Mouse (Mus musculus): ENCODE data around the gene Art5. TPM values are rescaled to one million over a fixed set of nuclear protein-coding genes. Genes with fewer than 3 reads are reported as not detected.
"Not testable (repeated sequence)": the region's sequence is repeated elsewhere in the genome, so short reads cannot be mapped to it uniquely, and the experiment has no call there.

Gene Art5
- polyA plus RNA-seq, 1 experiment from 2014 or later: 0.21 TPM

DNA sequence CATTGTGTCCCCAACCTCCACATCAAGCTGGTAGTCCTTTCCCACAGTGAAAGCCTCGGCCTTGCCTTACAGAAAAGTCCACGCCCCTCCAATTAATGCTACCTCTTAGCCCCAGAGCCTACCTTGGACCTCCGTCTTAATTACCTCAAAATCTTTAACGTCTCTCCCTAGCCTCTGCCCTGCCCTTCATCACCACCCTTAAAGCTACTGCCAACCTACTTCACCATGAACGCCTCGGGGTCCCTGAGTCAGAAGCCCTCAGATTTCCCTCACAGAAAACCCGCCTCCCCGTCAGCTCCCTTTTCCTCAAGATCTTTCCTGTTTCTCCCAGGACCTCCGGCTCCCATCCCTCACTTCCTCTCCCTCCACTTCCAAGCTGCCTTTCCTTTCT lies 44.6 kb downstream of the Art5 start:
- H3K4me3 ChIP-seq (ENCODE audit: low read depth, low read length): peak overlapping the region; percentile 71
- H3K9me3 ChIP-seq (ENCODE audit: control insufficient read depth, low read length): no peaks in the 10 kb centered on the region
- H3K27ac ChIP-seq (replicated peaks): peak overlapping the region; percentile 87
- H3K4me2 ChIP-seq (replicated peaks; ENCODE audit: low read depth): peak overlapping the region; percentile 70
- H3K9ac ChIP-seq (ENCODE audit: low read length): peak overlapping the region; percentile 64
- no peaks in the 10 kb centered on the region for H3K27me3 ChIP-seq (ENCODE audit: control insufficient read depth, insufficient read depth, low read length)
- ATAC-seq (ENCODE audit: low FRiP score, low TSS enrichment): peak; percentile 17; the same call in 1 of the 2 replicates
- under 1% methylated on average over 9 of the region's 9 CpGs for WGBS
- no peaks in the 10 kb centered on the region for H3K36me3 ChIP-seq (ENCODE audit: control insufficient read depth, insufficient read depth, low read length)
- peaks cover 7% of the 10 kb centered on the region; the same call in 1 of the 2 replicates for H3K4me1 ChIP-seq (replicated peaks; ENCODE audit: control insufficient read depth, insufficient read depth)
- TF ChIP-seq CTCF (IDR thresholded peaks at IDR 0.05; ENCODE audit: low read depth) (no peak), EP300 (optimal IDR thresholded peaks at IDR 0.05) (no peak)
- DNase-seq (ENCODE audit: low spot score): no peak

DNA sequence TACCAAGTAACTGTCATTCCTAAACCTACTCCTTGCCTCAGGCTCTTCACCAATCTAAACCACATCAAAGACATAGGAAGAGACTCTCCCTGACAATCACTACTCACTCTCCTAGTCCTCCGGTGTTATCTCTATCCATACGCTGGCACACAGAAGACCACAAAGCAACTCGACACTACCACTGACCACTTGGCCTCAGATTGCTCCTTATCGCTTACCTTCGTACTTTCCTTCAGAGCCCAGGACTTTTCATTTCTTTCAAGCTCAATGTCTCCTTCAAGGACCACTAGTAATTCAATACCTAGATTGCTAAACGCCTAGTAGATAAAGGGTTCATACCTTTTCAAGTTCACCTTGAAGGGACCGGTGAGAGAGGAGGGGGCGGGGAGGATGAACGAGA lies 45.4 kb downstream of the Art5 start:
- Histone ChIP-seq H3K9me3 (ENCODE audit: control insufficient read depth, low read length) (no peaks in the 10 kb centered on the region), H3K27me3 (ENCODE audit: control insufficient read depth, insufficient read depth, low read length) (no peaks in the 10 kb centered on the region), H3K27ac (replicated peaks) (no peak overlapping the region), H3K4me2 (replicated peaks; ENCODE audit: low read depth) (peak overlapping the region; percentile 70), H3K4me1 (replicated peaks; ENCODE audit: control insufficient read depth, insufficient read depth) (peaks cover 7% of the 10 kb centered on the region; the same call in 1 of the 2 replicates), H3K4me3 (ENCODE audit: low read depth, low read length) (peak overlapping the region; percentile 71; the same call in 1 of the 2 replicates), H3K36me3 (ENCODE audit: control insufficient read depth, insufficient read depth, low read length) (no peaks in the 10 kb centered on the region), H3K9ac (ENCODE audit: low read length) (0 out of 2 replicates have a peak overlapping the region, but pooled peaks have one; percentile 8)
- DNase-seq (ENCODE audit: low spot score) (no peak), ATAC-seq (ENCODE audit: low FRiP score, low TSS enrichment) (no peak)
- no peak for TF ChIP-seq EP300 (optimal IDR thresholded peaks at IDR 0.05)
- no peak for TF ChIP-seq CTCF (IDR thresholded peaks at IDR 0.05; ENCODE audit: low read depth)
- WGBS: 68% methylated on average over 9 of the region's 9 CpGs

DNA sequence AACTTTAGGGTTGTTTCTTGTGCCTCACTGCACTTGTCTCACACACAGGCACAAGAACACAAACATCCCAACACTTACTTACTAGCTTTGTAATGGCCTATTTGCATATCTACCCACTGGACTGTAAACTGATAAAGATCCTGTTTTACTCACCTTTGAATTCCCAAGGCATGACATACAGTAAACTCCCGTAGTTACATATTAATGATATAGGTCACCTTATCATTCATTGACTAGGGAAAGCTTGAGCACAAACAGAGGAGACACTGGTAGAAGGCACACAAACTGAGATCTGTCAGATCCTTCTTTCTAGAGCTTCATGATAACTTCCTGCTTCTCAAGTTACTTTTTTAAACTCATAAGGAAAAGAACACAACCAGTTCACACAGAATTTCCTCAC lies 47.1 kb downstream of the Art5 start:
- no peaks in the 10 kb centered on the region for H3K9me3 ChIP-seq (ENCODE audit: control insufficient read depth, low read length)
- no peak overlapping the region for H3K9ac ChIP-seq (ENCODE audit: low read length)
- H3K27me3 ChIP-seq (ENCODE audit: control insufficient read depth, insufficient read depth, low read length): no peaks in the 10 kb centered on the region
- WGBS: 62% methylated on average over 1 of the region's 1 CpGs
- no peak overlapping the region for H3K27ac ChIP-seq (replicated peaks)
- TF ChIP-seq CTCF (IDR thresholded peaks at IDR 0.05; ENCODE audit: low read depth) (no peak), EP300 (optimal IDR thresholded peaks at IDR 0.05) (no peak)
- no peak for ATAC-seq (ENCODE audit: low FRiP score, low TSS enrichment)
- H3K36me3 ChIP-seq (ENCODE audit: control insufficient read depth, insufficient read depth, low read length): no peaks in the 10 kb centered on the region
- H3K4me3 ChIP-seq (ENCODE audit: low read depth, low read length): no peak overlapping the region
- no peak for DNase-seq (ENCODE audit: low spot score)
- no peak overlapping the region for H3K4me2 ChIP-seq (replicated peaks; ENCODE audit: low read depth)
- H3K4me1 ChIP-seq (replicated peaks; ENCODE audit: control insufficient read depth, insufficient read depth): peaks cover 7% of the 10 kb centered on the region; the same call in 1 of the 2 replicates

DNA sequence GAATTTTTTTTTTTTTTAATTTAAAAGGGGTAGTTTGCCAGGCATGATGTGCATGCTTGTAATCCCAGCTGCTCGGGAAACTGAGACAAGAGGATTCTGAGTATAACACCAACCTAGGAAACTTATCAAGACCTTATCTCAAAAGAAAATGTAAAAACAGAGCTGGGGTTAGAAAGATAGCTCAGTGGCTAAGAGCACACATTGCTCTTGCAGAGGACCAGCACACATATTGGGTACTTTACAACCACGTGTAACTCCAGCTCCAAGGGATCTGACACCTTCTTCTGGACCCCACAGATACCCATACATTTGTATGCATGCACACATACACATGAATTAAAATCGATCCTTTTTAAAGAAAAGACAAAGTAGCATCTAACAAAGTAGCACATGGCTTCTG lies 47.9 kb downstream of the Art5 start:
- no peaks in the 10 kb centered on the region for H3K27me3 ChIP-seq (ENCODE audit: control insufficient read depth, insufficient read depth, low read length)
- H3K4me2 ChIP-seq (replicated peaks; ENCODE audit: low read depth): no peak overlapping the region
- H3K9ac ChIP-seq (ENCODE audit: low read length): no peak overlapping the region
- H3K9me3 ChIP-seq (ENCODE audit: control insufficient read depth, low read length): no peaks in the 10 kb centered on the region
- no peak for TF ChIP-seq CTCF (IDR thresholded peaks at IDR 0.05; ENCODE audit: low read depth)
- no peak for TF ChIP-seq EP300 (optimal IDR thresholded peaks at IDR 0.05)
- H3K4me1 ChIP-seq (replicated peaks; ENCODE audit: control insufficient read depth, insufficient read depth): peaks cover 7% of the 10 kb centered on the region; the same call in 1 of the 2 replicates
- 81% methylated on average over 3 of the region's 3 CpGs for WGBS
- DNase-seq (ENCODE audit: low spot score) (no peak), ATAC-seq (ENCODE audit: low FRiP score, low TSS enrichment) (no peak)
- H3K4me3 ChIP-seq (ENCODE audit: low read depth, low read length): no peak overlapping the region
- H3K36me3 ChIP-seq (ENCODE audit: control insufficient read depth, insufficient read depth, low read length): no peaks in the 10 kb centered on the region
- no peak overlapping the region for H3K27ac ChIP-seq (replicated peaks)

DNA sequence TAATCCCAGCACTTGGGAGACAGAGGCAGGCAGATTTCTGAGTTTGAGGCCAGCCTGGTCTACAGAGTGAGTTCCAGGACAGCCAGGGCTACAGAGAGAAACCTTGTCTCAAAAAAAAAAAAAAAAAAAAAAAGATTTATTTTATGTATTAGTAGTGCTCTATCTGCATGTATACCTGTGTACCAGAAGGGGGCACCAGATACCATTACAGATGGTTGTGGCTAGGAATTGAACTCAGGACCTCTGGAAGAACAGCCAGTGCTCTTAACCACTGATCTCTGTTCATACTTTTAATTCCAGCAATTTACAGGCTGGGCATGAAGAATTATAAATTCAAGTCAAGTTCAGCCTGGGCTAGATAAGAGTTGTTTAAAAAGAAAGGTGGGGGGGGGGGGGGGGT lies 60.8 kb downstream of the Art5 start:
- not testable (repeated sequence) for H3K9me3 ChIP-seq (ENCODE audit: control insufficient read depth, low read length); H3K4me1 ChIP-seq (replicated peaks; ENCODE audit: control insufficient read depth, insufficient read depth); H3K27me3 ChIP-seq (ENCODE audit: control insufficient read depth, insufficient read depth, low read length); H3K36me3 ChIP-seq (ENCODE audit: control insufficient read depth, insufficient read depth, low read length); H3K27ac ChIP-seq (replicated peaks); H3K4me3 ChIP-seq (ENCODE audit: low read depth, low read length); ATAC-seq (ENCODE audit: low FRiP score, low TSS enrichment); DNase-seq (ENCODE audit: low spot score); H3K4me2 ChIP-seq (replicated peaks; ENCODE audit: low read depth); H3K9ac ChIP-seq (ENCODE audit: low read length)
- peak; percentile 54 for TF ChIP-seq CTCF (IDR thresholded peaks at IDR 0.05; ENCODE audit: low read depth)

Other genes with a start within 250 kb of the Art5 start
- gene Anapc15, start 245.8 kb downstream of the Art5 start, polyA plus RNA-seq (2015; fragmentation: Nextera tagmentation; extraction: Ambion mirVana): 38.8 and 42.7 TPM in 2 replicates
- 3.2 and 4.0 TPM in 2 replicates for gene Folr1, start 238.7 kb downstream of the Art5 start, polyA plus RNA-seq (2015; fragmentation: Nextera tagmentation; extraction: Ambion mirVana)
- 119 and 122 TPM in 2 replicates for gene Lamtor1, start 203.6 kb downstream of the Art5 start, polyA plus RNA-seq (2015; fragmentation: Nextera tagmentation; extraction: Ambion mirVana)
- 0.15 TPM in 1 of 2 replicates, not detected in the other for gene Tomt, start 203.1 kb downstream of the Art5 start, polyA plus RNA-seq (2015; fragmentation: Nextera tagmentation; extraction: Ambion mirVana)
- gene Lrrc51, start 175.6 kb downstream of the Art5 start, polyA plus RNA-seq (2015; fragmentation: Nextera tagmentation; extraction: Ambion mirVana): 6.8 and 7.0 TPM in 2 replicates
- gene Numa1, start 175.4 kb downstream of the Art5 start, polyA plus RNA-seq (2015; fragmentation: Nextera tagmentation; extraction: Ambion mirVana): 20.7 and 21.9 TPM in 2 replicates
- 0.99 and 1.2 TPM in 2 replicates for gene Il18bp, start 90.8 kb downstream of the Art5 start, polyA plus RNA-seq (2015; fragmentation: Nextera tagmentation; extraction: Ambion mirVana)
- gene Rnf121, start 44.0 kb downstream of the Art5 start, polyA plus RNA-seq (2015; fragmentation: Nextera tagmentation; extraction: Ambion mirVana): 18.0 and 18.7 TPM in 2 replicates
- 7.8 and 8.9 TPM in 2 replicates for gene Xndc1, start 44.0 kb downstream of the Art5 start, polyA plus RNA-seq (2015; fragmentation: Nextera tagmentation; extraction: Ambion mirVana)
- gene Xntrpc, start 43.8 kb downstream of the Art5 start, polyA plus RNA-seq (2015; fragmentation: Nextera tagmentation; extraction: Ambion mirVana): 0.25 and 0.27 TPM in 2 replicates
- gene Trpc2, start 26.4 kb downstream of the Art5 start, polyA plus RNA-seq (2015; fragmentation: Nextera tagmentation; extraction: Ambion mirVana): 0.11 TPM in 1 of 2 replicates, not detected in the other
- gene Art1, start 7.7 kb downstream of the Art5 start, polyA plus RNA-seq (2015; fragmentation: Nextera tagmentation; extraction: Ambion mirVana): 0.25 and 0.38 TPM in 2 replicates
- gene Chrna10, start 7.3 kb upstream of the Art5 start, polyA plus RNA-seq (2015; fragmentation: Nextera tagmentation; extraction: Ambion mirVana): 0.04 TPM in 1 of 2 replicates, not detected in the other
- gene Nup98, start 100.7 kb upstream of the Art5 start, polyA plus RNA-seq (2015; fragmentation: Nextera tagmentation; extraction: Ambion mirVana): 12.1 and 12.3 TPM in 2 replicates
- 88.2 and 89.6 TPM in 2 replicates for gene Pgap2, start 100.7 kb upstream of the Art5 start, polyA plus RNA-seq (2015; fragmentation: Nextera tagmentation; extraction: Ambion mirVana)
- gene Rhog, start 146.6 kb upstream of the Art5 start, polyA plus RNA-seq (2015; fragmentation: Nextera tagmentation; extraction: Ambion mirVana): 52.1 and 53.1 TPM in 2 replicates
- 26.4 and 29.5 TPM in 2 replicates for gene Stim1, start 158.3 kb upstream of the Art5 start, polyA plus RNA-seq (2015; fragmentation: Nextera tagmentation; extraction: Ambion mirVana)

Data from stomach, postnatal 0 days (tissue).